Mouse (Mus musculus) retina, postnatal 7 days (tissue): ENCODE data around the gene Rapgef4.
"Not testable (repeated sequence)": the region's sequence is repeated elsewhere in the genome, so short reads cannot be mapped to it uniquely, and the experiment has no call there.

Experiments
- DNase-seq: peaks from one replicate; pipeline ENCODE4 v3.0.0-alpha.2; 2012; ENCODE audit warnings: low read depth, low spot score

Rapgef4 gene

GRCm38 (mm10) chr2:72117138-72118011 is 136.3 kb downstream of the Rapgef4 start:
- no peak for DNase-seq

- no peak for DNase-seq
Measured at GRCm38 (mm10) chr2:72120211-72120610, 139.2 kb downstream of the Rapgef4 start.

DNA sequence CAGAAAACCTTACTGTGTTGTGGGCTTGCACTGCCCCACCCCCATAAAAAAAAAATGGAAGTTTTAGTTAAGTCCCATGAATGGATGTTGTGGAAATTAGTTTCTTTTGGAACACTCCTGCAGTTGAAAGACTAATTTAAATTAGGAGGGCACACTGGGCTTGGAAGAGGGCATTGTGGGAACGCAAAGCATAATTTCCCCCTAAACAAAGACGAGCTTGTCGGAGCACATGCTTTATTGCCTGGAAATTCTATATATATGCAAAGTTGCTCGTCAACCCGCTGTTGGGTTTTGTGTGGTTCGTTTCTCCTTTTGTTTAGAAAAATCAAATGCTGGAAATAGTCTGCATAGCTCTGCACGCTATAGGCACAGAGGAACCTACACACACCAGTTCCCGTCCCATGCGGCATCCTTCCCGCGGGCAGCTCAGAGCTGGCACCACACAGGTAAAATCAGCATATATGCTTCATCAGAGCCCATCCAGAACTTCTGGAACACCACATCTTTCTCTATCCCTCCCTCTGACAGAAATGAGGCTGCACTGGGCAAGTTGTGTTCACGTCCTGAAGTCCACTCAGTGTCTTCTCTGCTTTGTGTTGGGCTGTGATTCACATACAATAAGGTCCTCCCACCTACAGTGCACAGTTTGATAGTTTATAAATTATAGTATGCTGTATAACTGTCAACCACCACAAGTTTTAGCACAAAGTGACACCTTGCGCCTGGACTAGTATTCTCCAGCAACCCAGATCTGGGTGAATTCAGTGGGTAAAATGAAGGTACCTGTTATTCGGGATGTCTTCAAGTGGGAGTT is 141.6 kb downstream of the Rapgef4 start:
- no peak for DNase-seq

- DNase-seq, result no peak
Measured at GRCm38 (mm10) chr2:72123851-72124250, 142.8 kb downstream of the Rapgef4 start.

DNA sequence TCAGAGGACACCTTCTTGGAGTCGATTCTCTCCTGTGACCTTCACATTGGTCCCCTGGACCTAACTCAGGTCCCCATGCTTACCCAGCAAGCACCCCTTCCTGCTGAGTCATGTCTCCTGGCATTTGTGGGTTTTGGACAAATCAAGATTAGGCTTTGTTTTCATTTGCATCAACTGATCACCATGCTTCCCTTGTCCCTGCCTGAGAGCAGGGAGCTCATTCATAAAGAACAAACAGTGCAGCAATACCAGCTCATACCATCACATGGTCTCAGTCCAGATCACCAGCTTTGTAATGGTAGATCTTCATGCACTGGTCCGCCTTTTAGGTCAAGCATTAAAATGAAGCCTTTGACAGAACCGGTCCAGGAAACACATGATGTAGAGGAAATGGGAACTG is 144.7 kb downstream of the Rapgef4 start:
- no peak for DNase-seq

GRCm38 (mm10) chr2:72126411-72126810 is 145.4 kb downstream of the Rapgef4 start:
- DNase-seq, result no peak

DNA sequence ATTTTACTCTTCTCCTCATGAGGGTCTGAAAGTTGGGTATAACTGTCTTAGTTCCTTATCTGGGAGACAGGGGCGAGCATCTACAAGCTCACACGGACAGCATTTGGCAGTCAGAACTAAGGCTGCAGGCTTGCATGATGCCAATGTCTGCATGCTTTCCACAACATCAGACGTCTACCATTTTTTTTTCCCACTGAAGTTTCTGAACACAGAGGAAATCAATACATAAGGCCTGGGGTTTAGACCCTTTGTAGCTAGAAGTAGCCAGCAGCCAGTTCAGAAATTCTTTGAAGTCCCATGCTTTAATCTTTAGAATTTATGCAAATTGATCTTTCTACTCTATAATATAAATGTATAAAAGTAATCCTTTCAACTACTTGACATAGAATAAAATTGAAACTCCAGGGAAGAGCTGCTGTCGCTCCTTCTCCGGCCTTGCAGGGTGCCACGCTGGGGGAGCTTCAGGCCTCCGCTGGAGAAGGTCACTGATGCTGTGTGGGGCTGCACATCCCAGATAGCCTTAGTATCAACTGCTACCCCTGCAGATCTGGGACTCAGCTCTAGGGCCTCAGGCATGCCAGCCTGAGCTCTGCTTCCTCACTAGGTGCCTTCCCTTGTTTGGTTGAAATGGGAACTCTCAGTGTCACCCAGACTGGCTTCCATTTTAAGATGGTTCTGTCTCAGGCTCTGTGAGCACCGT is 148.7 kb downstream of the Rapgef4 start:
- no peak for DNase-seq

GRCm38 (mm10) chr2:72132222-72132621 is 151.2 kb downstream of the Rapgef4 start:
- no peak for DNase-seq

DNA sequence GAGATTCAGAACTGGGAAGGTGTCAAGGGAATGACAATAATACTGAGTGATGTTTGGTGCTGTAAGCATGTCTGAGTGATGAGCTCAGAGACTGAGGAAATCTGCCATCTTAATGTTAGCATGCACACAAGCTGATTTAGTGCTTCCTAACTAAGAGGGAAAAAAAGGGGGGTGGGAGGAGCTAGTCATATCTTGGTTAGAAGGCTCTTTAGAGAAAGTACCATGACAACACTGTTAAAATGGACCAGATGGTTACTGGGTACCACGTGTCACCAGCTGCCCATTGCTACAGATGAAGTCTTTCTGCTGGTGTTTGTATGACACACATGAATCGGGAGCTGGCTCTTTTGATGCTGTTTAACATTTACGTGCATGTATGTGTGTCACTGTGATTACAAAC is 155.0 kb downstream of the Rapgef4 start:
- no peak for DNase-seq

- DNase-seq, result no peak
Measured at GRCm38 (mm10) chr2:72136486-72137264, 155.6 kb downstream of the Rapgef4 start.

DNA sequence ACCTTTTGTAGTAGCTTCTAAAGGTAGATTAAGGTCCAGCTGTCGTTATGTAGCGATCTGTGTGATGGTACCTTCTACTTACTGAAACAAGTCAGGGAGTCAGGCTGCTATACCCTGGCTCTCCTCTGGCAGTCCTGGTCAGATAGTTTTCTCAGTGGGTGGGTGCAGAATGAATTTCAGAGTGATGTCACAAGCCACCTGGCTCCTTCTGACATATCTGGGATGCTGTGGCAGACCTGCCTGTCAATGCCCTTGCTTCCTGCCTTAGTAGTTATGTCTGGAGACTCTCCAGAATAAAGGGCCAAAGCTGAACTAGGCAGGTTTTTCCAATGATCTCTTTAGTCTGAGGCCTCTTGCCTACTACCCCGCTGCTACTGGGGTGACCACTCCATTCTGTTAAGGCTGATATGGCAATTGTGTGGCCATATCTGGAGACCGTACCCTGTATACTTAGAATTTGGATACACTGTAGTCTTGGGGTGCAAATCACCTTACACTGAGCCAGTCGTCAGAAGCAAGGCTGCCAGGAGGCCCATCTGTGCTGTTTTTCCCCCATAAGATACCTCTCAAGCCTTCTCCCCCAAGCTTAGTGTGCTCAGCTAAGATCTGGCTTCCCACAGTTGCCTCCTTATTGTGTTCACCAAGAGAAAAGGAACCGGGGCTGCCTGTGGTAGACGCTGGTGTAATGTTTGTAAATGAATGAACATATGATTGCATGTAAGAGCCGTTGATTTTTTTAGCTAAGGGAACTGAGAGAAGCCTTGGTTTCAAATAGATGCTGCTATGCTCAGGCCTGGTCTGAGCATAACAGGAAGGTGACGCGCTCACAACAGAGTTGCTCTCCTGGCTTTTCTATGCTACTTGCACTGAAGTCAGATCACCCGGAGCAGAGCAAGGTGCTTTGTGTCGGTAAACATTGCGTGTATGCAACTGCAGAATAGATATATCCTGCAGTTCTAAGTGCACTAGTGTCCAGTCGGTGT is 159.1 kb downstream of the Rapgef4 start:
- DNase-seq, result no peak

DNA sequence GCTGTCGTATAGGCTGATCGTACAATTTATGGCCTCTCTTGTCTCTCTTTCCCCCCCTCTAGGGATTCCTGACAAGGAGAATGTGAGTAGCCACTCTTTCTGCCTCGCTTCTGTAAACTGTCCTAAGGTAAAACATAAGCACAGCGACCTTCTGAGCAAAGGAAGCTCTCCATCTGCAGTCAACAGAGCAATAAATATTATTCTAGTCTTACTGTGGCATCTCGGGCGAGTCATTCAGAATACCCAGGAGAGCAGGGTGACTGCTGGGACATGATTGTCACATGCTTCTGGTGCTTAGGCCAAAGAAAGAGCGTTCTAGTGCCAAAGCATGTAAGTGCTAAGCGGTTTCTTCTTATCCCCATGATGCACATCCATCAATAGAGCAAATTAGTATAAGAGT is 160.1 kb downstream of the Rapgef4 start:
- DNase-seq, result no peak

DNA sequence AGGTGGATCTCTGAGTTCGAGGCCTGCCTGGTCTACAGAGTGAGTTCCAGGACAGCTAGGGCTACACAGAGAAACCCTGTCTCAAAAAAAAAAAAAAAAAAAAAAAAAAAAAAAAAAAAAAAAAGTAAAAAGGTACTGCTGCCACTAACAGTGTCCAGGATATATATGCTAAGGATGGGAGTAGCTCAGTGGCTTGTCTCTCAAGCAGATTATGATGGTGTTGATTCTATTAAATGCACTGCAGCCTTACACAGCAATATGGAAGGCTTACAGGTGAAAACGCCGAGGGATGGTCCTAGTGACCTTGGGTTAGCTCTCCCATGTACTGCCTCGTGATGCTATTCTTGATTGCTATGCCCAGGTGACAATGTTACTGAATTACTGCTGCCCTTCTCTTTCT is 160.7 kb downstream of the Rapgef4 start:
- DNase-seq, result not testable (repeated sequence)

GRCm38 (mm10) chr2:72143413-72143812 is 162.4 kb downstream of the Rapgef4 start:
- DNase-seq, result no peak

DNA sequence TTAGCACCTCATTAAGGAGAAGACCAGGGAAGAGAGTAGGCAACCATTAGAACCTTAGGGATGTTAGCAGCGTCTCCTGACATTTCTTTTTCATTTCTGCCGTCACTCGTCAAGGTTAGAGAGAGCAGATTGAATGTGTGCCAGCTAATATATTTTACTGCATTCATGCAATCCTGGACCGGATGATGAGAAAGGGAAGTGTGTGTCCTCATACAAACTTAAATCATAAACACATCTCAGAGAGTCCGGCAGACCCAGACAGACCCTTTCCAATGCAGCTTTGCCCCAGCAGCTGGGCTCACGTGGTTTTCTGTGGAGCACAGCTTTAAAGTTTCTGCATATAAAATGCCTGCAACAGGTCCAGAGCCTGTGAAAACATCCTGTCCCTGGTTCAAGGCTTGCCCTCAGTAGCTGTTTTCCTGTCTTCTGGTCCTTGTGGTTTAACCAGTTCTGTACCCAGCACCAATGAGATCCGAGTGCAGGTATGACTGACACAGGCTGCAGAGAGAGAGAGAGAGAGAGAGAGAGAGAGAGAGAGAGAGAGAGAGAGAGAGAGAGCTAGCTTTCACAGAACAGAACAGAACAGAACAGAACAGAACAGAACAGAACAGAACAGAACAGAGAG is 163.6 kb downstream of the Rapgef4 start:
- DNase-seq, result no peak

DNA sequence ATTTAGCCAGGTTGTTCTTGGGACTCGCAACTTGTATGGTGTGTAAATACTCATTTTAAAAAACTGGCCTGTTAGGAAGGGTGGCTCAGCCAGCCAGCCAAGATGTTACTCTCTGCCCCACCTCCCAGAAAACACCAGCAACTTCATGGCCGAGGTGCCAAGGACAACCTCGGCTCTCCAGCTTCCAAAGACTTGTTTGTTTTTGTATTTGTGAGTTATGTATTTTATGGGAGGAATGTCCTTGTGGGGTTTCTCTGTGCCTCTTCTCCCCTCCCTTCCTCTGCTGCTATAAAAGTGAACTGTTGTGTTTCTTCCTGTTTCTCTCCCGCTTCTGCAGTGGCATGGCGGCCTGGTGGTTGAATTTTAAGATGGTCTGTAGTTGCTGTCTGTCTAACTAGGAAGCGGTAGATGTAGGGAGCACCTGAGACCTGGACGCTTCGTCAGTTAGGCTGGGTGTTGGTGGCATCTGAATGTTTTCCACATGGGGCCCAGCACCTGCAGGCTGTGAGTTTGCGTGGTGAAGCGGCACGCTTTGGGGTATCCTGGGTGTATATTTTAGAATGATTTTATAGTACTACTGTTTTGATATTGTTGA is 164.3 kb downstream of the Rapgef4 start:
- no peak for DNase-seq

DNA sequence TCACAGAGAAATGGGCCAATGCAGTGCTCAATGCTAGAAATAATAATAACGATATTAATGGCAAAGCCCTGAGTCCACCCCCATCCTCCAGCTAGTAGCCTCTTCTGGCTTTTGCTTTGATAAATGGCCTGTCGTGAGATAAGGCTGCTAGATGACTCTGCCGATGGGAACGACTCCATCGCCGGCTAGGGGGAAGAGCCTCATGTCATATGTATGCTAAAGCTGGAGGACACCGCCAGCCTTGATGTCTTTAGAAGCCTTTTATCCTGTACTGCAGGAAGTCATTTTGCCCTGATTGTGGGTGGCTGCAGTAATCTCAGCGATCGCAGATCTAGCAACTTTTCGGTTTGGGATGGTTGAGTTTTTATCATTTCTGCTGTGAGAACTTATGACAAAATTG is 165.0 kb downstream of the Rapgef4 start:
- no peak for DNase-seq

DNA sequence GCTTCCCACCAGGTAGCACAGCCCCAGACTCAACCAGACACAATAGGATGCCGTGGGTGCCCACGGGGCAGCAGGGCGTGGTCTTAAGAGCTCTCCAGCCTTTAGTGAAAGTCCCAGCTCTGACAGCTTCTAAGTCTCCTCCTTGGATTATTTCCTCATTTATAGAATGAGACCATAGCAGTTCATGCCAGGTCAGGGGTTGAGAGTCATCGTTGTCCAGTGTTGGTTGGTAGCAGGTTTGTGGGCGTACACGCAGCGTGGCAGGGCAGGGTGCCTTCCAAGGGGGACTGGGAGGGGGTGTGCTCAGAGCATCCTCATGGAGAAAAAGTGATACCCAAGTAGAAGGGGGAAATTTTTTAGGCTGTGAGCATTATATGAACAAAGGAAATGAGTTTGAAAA is 166.2 kb downstream of the Rapgef4 start:
- DNase-seq, result no peak

DNA sequence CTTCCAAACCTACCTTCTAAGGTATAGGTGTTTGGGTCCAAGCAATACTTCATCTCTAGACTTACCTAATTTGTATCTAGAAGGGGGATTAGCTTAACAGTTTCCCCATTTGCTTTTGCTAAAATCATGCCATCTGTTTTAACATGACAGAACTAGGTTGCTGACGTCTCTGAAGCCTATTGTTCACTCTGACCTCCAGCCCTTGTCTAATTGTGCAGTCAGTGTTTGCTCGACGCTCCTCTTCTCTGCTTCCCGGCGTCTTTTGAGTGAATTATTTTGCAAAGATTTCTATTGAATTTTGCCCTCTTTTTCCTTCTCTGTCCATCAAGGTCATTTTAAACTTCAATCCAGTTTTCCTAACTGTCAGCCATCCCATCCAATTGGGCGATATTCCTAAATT is 166.7 kb downstream of the Rapgef4 start:
- DNase-seq, result no peak
